Mouse (Mus musculus) hindbrain, embryonic 14.5 days (tissue): ENCODE measurements at regions not wholly inside any gene's neighbourhood (a gene's known extent, or its start where the extent isn't known, plus 50 kb on each side); places are given as distances from the start of the nearest gene placed in this dataset.

ENCODE experiments used
- ATAC-seq: fragments of 200-750 bp; cut with Nextera tagmentation; 2 replicates; pipeline ENCODE4 v1.8.0; 2017; ENCODE audit warnings: moderate number of reproducible peaks, mild to moderate bottlenecking, moderate TSS enrichment, moderate library complexity; ENCODE audit not compliant: low FRiP score
- DNase-seq: peaks from one replicate; pipeline ENCODE4 v3.0.0-alpha.2; 2015; ENCODE audit warnings: low spot score
- H3K27ac ChIP-seq: fragments of 300-500 bp; sonication (generic); 2 replicates; pipeline ENCODE4 v1.5.1; 2014; ENCODE audit warnings: mild to moderate bottlenecking, moderate library complexity
- H3K27me3 ChIP-seq: fragments of 300-500 bp; sonication (generic); 2 replicates; pipeline ENCODE4 v1.6.1; 2014; ENCODE audit warnings: mild to moderate bottlenecking, low read length, mixed read lengths; ENCODE audit not compliant: control insufficient read depth, insufficient read depth
- H3K36me3 ChIP-seq: fragments of 300-500 bp; sonication (generic); replicated peaks from 2 replicates; pipeline ENCODE4 v1.6.1; 2014; ENCODE audit not compliant: control insufficient read depth, insufficient read depth
- H3K4me1 ChIP-seq: fragments of 300-500 bp; sonication (generic); replicated peaks from 2 replicates; pipeline ENCODE4 v1.6.1; 2014; ENCODE audit warnings: antibody characterized with exemption, low read length, mixed read lengths; ENCODE audit not compliant: control insufficient read depth, insufficient read depth
- H3K4me2 ChIP-seq: fragments of 300-500 bp; sonication (generic); replicated peaks from 2 replicates; pipeline ENCODE4 v1.6.1; 2014; ENCODE audit warnings: mild to moderate bottlenecking, moderate library complexity
- H3K4me3 ChIP-seq: fragments of 300-500 bp; sonication (generic); replicated peaks from 2 replicates; pipeline ENCODE4 v1.5.1; 2014; ENCODE audit warnings: mild to moderate bottlenecking, low read length
- H3K9ac ChIP-seq: fragments of 300-500 bp; sonication (generic); 2 replicates; pipeline ENCODE4 v1.6.1; 2014
- H3K9me3 ChIP-seq: fragments of 300-500 bp; sonication (generic); 2 replicates; pipeline ENCODE4 v1.6.1; 2016; ENCODE audit warnings: low read length; ENCODE audit not compliant: control insufficient read depth
- WGBS: fragments of 180-500 bp; shearing (Covaris S2); extraction: QIAGEN DNeasy Blood & Tissue Kit; methylation state at CpG from one replicate; pipeline ENCODE4 v1.1.7; 2014; 5-methylcytosine and 5-hydroxymethylcytosine counted together

DNA sequence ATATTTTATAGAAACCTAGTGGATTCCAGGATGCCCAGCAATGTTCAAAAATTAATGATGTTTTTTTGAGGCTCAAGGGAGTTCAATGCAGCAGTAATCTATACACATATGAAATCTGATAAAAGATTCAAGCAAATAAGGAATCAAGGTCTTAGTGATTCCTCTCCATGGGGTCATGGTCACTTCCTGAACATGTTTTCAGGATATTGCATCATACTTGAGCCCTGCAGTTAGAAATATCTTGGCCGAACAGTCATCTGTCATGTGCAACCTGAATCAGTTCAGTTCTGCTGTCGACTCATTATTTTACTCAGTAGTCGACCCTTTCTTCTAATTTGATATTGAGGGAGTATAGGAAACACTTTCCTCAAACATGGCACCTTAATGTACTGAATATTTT lies 97.1 kb upstream of the Cblb start:
- WGBS: 90% methylated on average over 3 of the region's 3 CpGs
- H3K4me1 ChIP-seq: no peaks in the 10 kb centered on the region
- DNase-seq (no peak), ATAC-seq (no peak)
- no peak overlapping the region for H3K4me3 ChIP-seq
- H3K9ac ChIP-seq: no peak overlapping the region
- H3K27me3 ChIP-seq: no peaks in the 10 kb centered on the region
- no peak overlapping the region for H3K4me2 ChIP-seq
- H3K36me3 ChIP-seq: no peaks in the 10 kb centered on the region
- no peak overlapping the region for H3K27ac ChIP-seq
- no peaks in the 10 kb centered on the region for H3K9me3 ChIP-seq

DNA sequence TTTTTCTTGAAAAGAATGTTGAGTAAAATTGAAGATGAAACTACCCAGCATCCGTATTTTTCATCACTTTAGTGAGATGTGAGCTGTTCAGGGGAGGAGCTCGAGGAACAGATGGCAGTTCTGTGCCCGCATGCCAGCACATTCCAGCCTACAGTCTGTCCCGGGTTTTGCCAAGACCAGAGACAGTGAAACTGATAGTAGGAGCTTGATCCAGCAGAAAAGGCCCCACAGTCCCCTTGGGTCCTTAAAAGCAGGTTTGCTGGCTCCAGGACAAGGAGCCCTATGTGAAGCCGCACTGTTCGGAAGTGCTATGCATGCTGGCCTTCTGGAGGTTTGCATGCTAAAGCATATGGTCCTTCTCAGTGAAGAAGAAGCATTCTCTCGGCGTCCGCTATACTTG lies 93.7 kb upstream of the Cblb start:
- H3K27me3 ChIP-seq: no peaks in the 10 kb centered on the region
- no peak overlapping the region for H3K4me3 ChIP-seq
- no peaks in the 10 kb centered on the region for H3K9me3 ChIP-seq
- 83% methylated on average over 9 of the region's 9 CpGs for WGBS
- H3K4me2 ChIP-seq: no peak overlapping the region
- H3K27ac ChIP-seq: no peak overlapping the region
- DNase-seq: peak; percentile 51
- peak; percentile 79; the same call in 1 of the 2 replicates for ATAC-seq
- no peaks in the 10 kb centered on the region for H3K36me3 ChIP-seq
- H3K9ac ChIP-seq: no peak overlapping the region
- no peaks in the 10 kb centered on the region for H3K4me1 ChIP-seq

DNA sequence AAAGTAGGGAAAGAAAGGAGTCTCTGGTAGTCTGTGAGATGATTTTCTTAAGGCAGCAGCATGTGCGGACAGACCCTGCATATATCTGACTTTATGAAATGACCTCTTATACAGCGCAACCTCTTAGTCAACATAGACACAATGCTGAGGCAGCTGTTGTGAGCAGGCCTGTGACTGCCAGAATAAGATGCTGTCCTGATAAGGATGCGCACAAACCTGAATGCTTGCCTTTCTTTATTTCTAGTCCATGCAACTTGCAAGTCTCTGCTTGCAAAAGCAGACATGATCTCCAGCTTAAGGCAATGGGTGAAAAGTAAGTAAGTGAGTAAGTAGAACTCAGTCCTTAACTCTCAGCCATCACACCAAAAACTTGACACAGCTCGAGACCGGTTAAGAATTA lies 92.0 kb upstream of the Cblb start:
- no peaks in the 10 kb centered on the region for H3K36me3 ChIP-seq

DNA sequence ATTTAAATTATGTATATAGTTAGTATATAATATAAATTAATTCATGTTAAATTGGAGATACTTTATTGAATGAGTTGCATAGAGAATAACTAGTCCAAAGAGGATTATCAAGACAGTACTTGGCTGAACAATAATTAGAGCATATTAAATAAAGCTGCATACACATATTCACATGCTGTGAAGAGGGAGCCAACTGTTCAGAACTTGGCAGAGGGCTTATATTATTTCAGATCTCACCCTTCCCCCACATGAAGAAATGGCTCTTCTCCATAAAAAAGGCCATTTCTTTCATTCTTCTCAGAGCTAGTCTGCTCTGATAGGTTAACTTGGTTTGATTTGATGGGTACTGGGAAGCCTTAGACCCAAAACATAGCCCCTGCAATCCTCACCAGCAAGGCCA lies 90.5 kb upstream of the Cblb start:
- no peak for DNase-seq

More for the DNA sequence above, 92.0 kb upstream of the Cblb start:
- Histone ChIP-seq H3K4me2 (no peak overlapping the region), H3K4me3 (no peak overlapping the region), H3K9ac (no peak overlapping the region), H3K4me1 (no peaks in the 10 kb centered on the region), H3K27ac (no peak overlapping the region), H3K9me3 (no peaks in the 10 kb centered on the region), H3K27me3 (no peaks in the 10 kb centered on the region)
- ATAC-seq: no peak
- 89% methylated on average over 5 of the region's 5 CpGs for WGBS
- DNase-seq: no peak

DNA sequence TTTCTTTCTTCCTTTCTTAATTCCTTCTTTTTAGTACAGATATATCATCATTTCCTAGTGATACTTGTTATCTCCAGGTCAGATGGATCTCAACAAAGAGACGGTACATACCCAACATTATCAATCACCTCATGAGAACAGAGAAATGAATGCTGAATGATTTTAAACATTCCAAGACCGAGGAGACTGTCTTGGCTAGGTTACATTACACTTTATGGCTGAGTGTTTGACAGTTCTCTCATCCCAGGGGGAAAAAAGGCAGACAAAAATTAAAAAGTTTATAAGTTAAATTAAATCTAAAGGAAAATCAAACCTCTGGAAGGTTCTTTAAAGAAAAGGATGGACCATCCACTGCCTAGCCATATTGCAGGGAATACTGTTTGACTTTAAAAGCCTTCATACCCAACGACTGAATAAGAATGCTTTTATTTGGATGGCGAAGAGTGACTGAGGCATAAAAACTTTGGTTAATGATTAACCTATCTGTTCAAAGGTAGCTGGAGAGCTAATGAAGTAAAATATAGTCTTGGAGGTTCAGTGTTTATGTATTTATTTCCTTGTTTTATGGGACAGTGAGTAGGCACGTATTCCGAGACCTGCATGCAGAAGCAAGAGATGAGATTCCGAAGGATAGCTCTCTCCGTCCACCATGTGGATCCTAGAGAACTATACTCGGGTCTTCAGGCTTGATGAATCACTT lies 88.4 kb upstream of the Cblb start:
- 87% methylated on average over 9 of the region's 9 CpGs for WGBS
- Histone ChIP-seq H3K27ac (no peak overlapping the region), H3K9me3 (no peaks in the 10 kb centered on the region), H3K4me2 (no peak overlapping the region), H3K27me3 (no peaks in the 10 kb centered on the region), H3K9ac (no peak overlapping the region), H3K4me1 (no peaks in the 10 kb centered on the region), H3K36me3 (no peaks in the 10 kb centered on the region), H3K4me3 (no peak overlapping the region)
- ATAC-seq: no peak
- DNase-seq: no peak

More for the DNA sequence above, 90.5 kb upstream of the Cblb start:
- ATAC-seq: no peak
- H3K4me1 ChIP-seq: no peaks in the 10 kb centered on the region
- no peaks in the 10 kb centered on the region for H3K9me3 ChIP-seq
- no peak overlapping the region for H3K9ac ChIP-seq
- no peak overlapping the region for H3K4me3 ChIP-seq
- no peak overlapping the region for H3K27ac ChIP-seq
- H3K4me2 ChIP-seq: no peak overlapping the region
- H3K27me3 ChIP-seq: no peaks in the 10 kb centered on the region
- no peaks in the 10 kb centered on the region for H3K36me3 ChIP-seq

DNA sequence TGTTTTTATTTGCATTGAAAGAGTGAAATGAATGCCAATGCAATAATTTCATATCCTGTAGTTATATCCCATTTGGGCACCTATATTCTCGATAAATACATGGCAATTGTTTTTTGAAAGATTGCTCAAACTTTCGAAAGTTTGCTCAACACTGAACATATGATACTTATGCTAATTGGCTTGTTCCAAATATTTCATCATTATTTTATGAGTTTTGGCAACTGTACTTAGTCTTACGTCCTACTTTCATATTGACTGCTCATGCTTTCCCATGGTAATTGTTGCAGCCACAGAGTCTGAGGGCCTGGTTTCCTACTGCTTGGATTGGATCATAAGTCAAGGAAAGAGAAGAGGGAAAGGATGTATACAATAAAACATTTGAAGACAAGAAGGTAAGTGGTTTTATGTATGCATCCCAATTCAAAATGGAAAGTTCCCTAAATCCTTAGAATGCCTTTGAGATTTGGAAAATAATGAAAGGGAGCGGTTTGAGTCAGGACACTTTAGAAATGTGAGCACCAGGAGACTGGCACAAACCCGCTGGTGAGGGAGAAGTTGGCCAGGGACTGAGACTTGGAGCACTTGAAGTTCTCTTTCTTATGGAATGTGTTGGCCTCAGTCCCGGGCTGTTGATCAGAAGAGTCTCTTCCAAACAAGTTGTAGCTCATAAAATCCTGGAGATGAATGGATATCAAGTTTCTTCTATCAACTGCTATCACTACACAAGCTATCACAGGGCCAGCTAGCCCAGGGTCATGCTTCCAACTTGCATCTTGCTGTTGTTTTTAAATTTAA lies 63.8 kb upstream of the Cblb start:
- Histone ChIP-seq H3K4me3 (no peak overlapping the region), H3K27me3 (no peaks in the 10 kb centered on the region), H3K4me1 (no peaks in the 10 kb centered on the region), H3K4me2 (no peak overlapping the region), H3K9ac (no peak overlapping the region), H3K27ac (no peak overlapping the region), H3K36me3 (no peaks in the 10 kb centered on the region), H3K9me3 (no peaks in the 10 kb centered on the region)
- WGBS: 90% methylated on average over 6 of the region's 6 CpGs
- ATAC-seq: no peak
- DNase-seq: no peak
